Mouse (Mus musculus): ENCODE data around the gene Mcf2. TPM values are rescaled to one million over a fixed set of nuclear protein-coding genes. Genes with fewer than 3 reads are reported as not detected.

Gene Mcf2
- 2.1 and 2.7 TPM in 2 replicates for total RNA-seq (2014; rRNA removed)
- polyA plus RNA-seq (2015; fragmentation: Nextera tagmentation; extraction: Ambion mirVana), result 2.9 and 3.3 TPM in 2 replicates

DNA sequence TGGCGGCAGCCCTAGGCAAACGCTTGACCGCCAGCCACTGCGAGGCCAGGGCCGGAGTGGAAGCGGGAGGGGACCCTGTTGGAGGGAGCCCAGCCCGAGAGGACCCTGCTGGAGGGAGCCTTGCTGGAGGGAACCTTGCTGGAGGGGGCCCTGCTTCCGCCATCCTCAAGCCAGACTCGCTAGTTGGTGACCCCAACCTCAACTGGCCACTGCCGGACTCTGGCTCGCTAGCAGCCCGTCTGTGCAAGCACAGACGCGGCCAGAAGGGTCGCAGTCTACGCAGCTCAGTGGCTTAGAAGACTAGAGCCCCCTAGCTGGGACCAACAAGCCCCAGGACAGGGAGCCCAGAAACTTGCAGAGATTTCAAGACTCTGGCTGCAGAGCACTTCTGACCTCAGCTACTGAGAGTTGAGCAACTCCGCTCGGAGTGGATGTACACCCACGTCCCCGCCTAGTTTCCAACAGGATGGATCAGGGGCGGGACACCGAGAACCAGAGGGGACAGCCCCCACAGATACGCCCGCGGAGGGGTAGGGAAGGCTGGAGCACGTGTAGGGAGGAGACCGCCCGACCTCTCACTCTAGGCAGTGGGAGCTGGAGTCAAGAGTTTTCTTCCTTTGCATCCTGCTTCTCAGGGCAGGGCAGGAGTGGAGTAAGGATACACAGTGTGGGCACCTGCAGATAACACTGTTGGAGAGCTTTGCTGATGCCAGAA lies at the start of gene Mcf2:
Gene Mcf2 (minus strand): TSS at position 346 of the 715 bp plus-strand sequence.
- no peaks in the 10 kb centered on the region for H3K4me1 ChIP-seq (ENCODE audit: insufficient read depth, low read length)
- H3K27ac ChIP-seq, result no peak within 1 kb of the TSS
- peak; percentile 38 for DNase-seq (ENCODE audit: low spot score)
- TF ChIP-seq CTCF (IDR thresholded peaks at IDR 0.05; ENCODE audit: low read depth), result peak; percentile 31
- no peaks in the 10 kb centered on the region for H3K36me3 ChIP-seq (ENCODE audit: insufficient read depth, low read length)
- H3K9ac ChIP-seq (replicated peaks; ENCODE audit: low read length), result 0 out of 2 replicates have a peak within 1 kb of the TSS, but pooled peaks have one; percentile 24
- H3K4me3 ChIP-seq (ENCODE audit: low read length), result peak within 1 kb of the TSS; percentile 40
- no peaks in the 10 kb centered on the region for H3K27me3 ChIP-seq (ENCODE audit: insufficient read depth, low read length)
- WGBS, result 29% methylated on average over 28 of the region's 28 CpGs
- no peaks in the 10 kb centered on the region for H3K9me3 ChIP-seq (ENCODE audit: low read length)
- peak within 1 kb of the TSS; percentile 73 for H3K4me2 ChIP-seq (ENCODE audit: low read depth, low read length)
- peak; percentile 78 for ATAC-seq

DNA sequence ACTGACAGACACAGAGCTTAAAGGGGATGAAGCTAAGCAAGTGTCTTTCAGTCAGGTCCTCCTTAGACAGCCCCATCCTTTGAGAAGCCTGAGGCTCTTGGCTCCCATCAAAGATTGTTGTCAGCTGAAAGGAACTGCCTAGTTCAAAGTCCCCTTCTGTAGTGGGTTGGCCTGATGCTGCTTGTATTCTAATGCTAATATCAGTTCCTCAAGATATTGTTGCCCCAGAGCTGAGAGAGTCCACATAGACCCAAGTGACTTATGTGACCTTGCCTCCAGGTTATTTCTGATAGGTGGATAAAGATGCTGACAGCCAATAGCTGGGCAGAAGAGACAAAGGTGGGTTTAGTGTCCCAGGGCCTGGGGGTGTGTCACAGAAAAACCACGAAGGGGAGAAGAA lies 8.8 kb upstream of the Mcf2 start:
- Histone ChIP-seq H3K4me1 (ENCODE audit: insufficient read depth, low read length) (no peaks in the 10 kb centered on the region), H3K27me3 (ENCODE audit: insufficient read depth, low read length) (no peaks in the 10 kb centered on the region), H3K4me3 (ENCODE audit: low read length) (no peak overlapping the region), H3K4me2 (ENCODE audit: low read depth, low read length) (no peak overlapping the region), H3K36me3 (ENCODE audit: insufficient read depth, low read length) (no peaks in the 10 kb centered on the region), H3K9ac (replicated peaks; ENCODE audit: low read length) (no peak overlapping the region), H3K27ac (no peak overlapping the region), H3K9me3 (ENCODE audit: low read length) (no peaks in the 10 kb centered on the region)
- no peak for ATAC-seq
- no peak for TF ChIP-seq CTCF (IDR thresholded peaks at IDR 0.05; ENCODE audit: low read depth)
- 25% methylated on average over 1 of the region's 1 CpGs for WGBS
- no peak for DNase-seq (ENCODE audit: low spot score)

DNA sequence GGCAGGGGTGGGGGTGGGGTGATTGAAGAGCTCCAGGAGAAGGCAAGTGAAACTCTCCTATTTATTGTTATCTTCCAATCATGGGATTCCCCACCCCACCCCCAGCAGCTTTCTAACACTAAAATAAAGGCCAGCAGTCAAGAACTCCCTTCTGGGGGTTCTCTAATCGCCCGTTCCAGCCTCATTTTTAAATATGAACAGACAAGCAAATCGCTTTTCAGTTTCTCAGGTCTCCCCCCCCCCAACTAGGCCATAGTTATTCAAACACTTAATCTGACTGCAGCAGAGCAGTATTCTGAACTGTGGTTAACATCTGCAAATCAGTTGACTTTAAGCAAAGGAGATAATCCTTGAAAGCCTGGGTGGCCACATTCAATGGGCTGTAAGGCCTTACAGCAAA lies 3.7 kb upstream of the Mcf2 start:
- TF ChIP-seq CTCF (IDR thresholded peaks at IDR 0.05; ENCODE audit: low read depth), result no peak
- Histone ChIP-seq H3K36me3 (ENCODE audit: insufficient read depth, low read length) (no peaks in the 10 kb centered on the region), H3K4me3 (ENCODE audit: low read length) (no peak overlapping the region), H3K4me2 (ENCODE audit: low read depth, low read length) (no peak overlapping the region), H3K27ac (no peak overlapping the region), H3K4me1 (ENCODE audit: insufficient read depth, low read length) (no peaks in the 10 kb centered on the region), H3K9me3 (ENCODE audit: low read length) (no peaks in the 10 kb centered on the region), H3K9ac (replicated peaks; ENCODE audit: low read length) (no peak overlapping the region), H3K27me3 (ENCODE audit: insufficient read depth, low read length) (no peaks in the 10 kb centered on the region)
- DNase-seq (ENCODE audit: low spot score), result no peak
- WGBS, result 43% methylated on average over 3 of the region's 3 CpGs
- ATAC-seq, result no peak

DNA sequence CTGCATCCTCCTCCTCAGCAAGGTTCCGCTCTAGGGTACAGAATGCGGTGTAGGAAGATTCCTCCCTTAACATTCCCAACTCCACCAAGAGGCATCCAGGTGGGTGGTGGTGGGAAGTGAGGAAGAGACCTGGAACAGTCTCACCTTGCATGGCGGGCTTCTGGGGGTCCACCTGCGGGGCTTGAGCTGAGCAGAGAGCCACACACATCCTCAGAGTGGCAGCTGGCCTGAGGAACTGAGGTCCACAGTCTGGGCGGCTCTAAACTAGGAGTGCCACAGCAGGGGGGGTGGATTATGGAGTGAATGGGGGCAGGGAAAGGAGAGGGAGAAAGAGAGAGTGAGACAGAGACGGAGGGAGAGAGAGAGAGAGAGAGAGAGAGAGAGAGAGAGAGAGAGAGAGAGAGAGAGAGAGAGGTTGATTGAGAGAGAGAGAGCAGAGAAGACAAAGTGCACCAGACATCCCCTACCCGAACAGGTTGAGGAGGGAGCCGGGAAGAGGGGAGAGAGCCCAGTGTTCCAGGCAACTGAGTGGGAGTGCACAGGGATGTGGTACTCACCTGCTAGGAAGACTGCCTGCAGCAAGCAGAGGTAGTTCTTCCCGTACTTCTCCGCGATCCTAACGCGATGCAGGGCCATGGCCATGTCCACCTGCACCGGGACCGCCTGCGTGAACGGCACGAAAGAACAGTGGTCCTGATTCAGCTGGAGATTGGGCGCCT lies 705 bp downstream of the Mcf2 start:
- 23% methylated on average over 19 of the region's 19 CpGs for WGBS
- peak overlapping the region; percentile 73 for H3K4me2 ChIP-seq (ENCODE audit: low read depth, low read length)
- H3K27me3 ChIP-seq (ENCODE audit: insufficient read depth, low read length), result no peaks in the 10 kb centered on the region
- H3K4me3 ChIP-seq (ENCODE audit: low read length), result peak overlapping the region; percentile 40
- H3K27ac ChIP-seq, result no peak overlapping the region
- DNase-seq (ENCODE audit: low spot score) (peak; percentile 1), ATAC-seq (no peak; the same call in 1 of the 2 replicates)
- no peaks in the 10 kb centered on the region for H3K4me1 ChIP-seq (ENCODE audit: insufficient read depth, low read length)
- TF ChIP-seq CTCF (IDR thresholded peaks at IDR 0.05; ENCODE audit: low read depth), result no peak
- no peaks in the 10 kb centered on the region for H3K36me3 ChIP-seq (ENCODE audit: insufficient read depth, low read length)
- H3K9me3 ChIP-seq (ENCODE audit: low read length), result no peaks in the 10 kb centered on the region
- 0 out of 2 replicates have a peak overlapping the region, but pooled peaks have one; percentile 24 for H3K9ac ChIP-seq (replicated peaks; ENCODE audit: low read length)

DNA sequence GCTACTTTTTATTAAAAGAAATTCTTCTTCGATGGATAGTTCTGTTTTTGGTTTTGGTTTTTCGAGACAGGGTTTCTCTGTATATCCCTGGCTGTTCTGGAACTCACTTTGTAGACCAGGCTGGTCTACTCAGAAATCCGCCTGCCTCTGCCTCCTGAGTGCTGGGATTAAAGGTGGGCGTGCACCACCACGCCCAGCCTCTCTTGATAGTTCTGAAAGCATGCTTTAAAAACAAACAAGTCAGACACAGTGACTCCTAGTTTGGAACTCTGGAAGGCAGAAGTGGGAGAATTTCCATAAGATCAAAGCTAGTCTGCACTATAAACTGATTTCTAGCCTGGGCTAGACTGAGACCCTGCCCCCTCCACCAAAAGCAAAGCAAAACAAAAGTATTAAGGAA lies 8.8 kb downstream of the Mcf2 start:
- Histone ChIP-seq H3K4me3 (ENCODE audit: low read length) (no peak overlapping the region), H3K4me1 (ENCODE audit: insufficient read depth, low read length) (no peaks in the 10 kb centered on the region), H3K36me3 (ENCODE audit: insufficient read depth, low read length) (no peaks in the 10 kb centered on the region), H3K27me3 (ENCODE audit: insufficient read depth, low read length) (no peaks in the 10 kb centered on the region), H3K27ac (no peak overlapping the region), H3K4me2 (ENCODE audit: low read depth, low read length) (no peak overlapping the region), H3K9ac (replicated peaks; ENCODE audit: low read length) (no peak overlapping the region), H3K9me3 (ENCODE audit: low read length) (no peaks in the 10 kb centered on the region)
- TF ChIP-seq CTCF (IDR thresholded peaks at IDR 0.05; ENCODE audit: low read depth), result no peak
- DNase-seq (ENCODE audit: low spot score), result no peak
- 90% methylated on average over 5 of the region's 5 CpGs for WGBS
- ATAC-seq, result no peak

DNA sequence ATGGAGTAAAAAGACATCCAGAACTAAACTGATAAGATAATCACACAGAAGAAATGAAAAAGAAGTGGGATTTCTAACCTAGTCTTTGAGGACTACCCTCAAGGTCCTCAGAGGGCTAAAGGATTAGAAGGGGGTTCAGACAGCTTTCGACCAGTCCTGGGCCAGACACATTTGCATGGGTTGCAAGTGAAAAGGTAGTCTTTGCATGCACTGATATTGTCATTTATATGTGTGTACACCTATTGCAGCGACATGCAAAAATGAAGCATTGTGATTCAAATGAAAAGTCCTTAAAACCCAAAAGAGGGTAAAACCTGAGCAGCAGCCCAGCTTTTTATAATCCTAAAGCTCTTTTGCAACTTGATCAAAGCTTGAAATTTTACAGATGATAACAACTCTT lies 9.4 kb downstream of the Mcf2 start:
- Histone ChIP-seq H3K4me2 (ENCODE audit: low read depth, low read length) (no peak overlapping the region), H3K27me3 (ENCODE audit: insufficient read depth, low read length) (no peaks in the 10 kb centered on the region), H3K9ac (replicated peaks; ENCODE audit: low read length) (no peak overlapping the region), H3K9me3 (ENCODE audit: low read length) (no peaks in the 10 kb centered on the region), H3K27ac (no peak overlapping the region), H3K4me3 (ENCODE audit: low read length) (no peak overlapping the region), H3K36me3 (ENCODE audit: insufficient read depth, low read length) (no peaks in the 10 kb centered on the region), H3K4me1 (ENCODE audit: insufficient read depth, low read length) (no peaks in the 10 kb centered on the region)
- DNase-seq (ENCODE audit: low spot score) (no peak), ATAC-seq (no peak)
- WGBS, result 68% methylated on average over 2 of the region's 2 CpGs
- no peak for TF ChIP-seq CTCF (IDR thresholded peaks at IDR 0.05; ENCODE audit: low read depth)
